Mouse (Mus musculus): Measurements from ENCODE around the gene Rpf2. TPM values are rescaled to one million over a fixed set of nuclear protein-coding genes. Genes with fewer than 3 reads are reported as not detected.

Gene Rpf2
- polyA plus RNA-seq, 1 experiment from 2014 or later: 81.9 TPM

- ATAC-seq (ENCODE audit: low read depth): peak; percentile 73
- no peaks in the 10 kb centered on the region for H3K27me3 ChIP-seq (ENCODE audit: control insufficient read depth, insufficient read depth, low read length)
- H3K9ac ChIP-seq (replicated peaks; ENCODE audit: low read depth, low read length): peak overlapping the region; percentile 42; the same call in 1 of the 2 replicates
- 1% methylated on average over 12 of the region's 12 CpGs for WGBS
- peak overlapping the region; percentile 72 for H3K4me3 ChIP-seq (ENCODE audit: low read depth, low read length)
- no peaks in the 10 kb centered on the region for H3K9me3 ChIP-seq (ENCODE audit: control insufficient read depth, low read length)
- H3K27ac ChIP-seq (ENCODE audit: low read depth, low read length): peak overlapping the region; percentile 94
- H3K4me2 ChIP-seq (ENCODE audit: low read depth, low read length): peak overlapping the region; percentile 82
- 0 out of 2 replicates have a peak, but pooled peaks cover 4% of the 10 kb centered on the region for H3K4me1 ChIP-seq (ENCODE audit: control insufficient read depth, insufficient read depth, low read length)
- H3K36me3 ChIP-seq (ENCODE audit: control insufficient read depth, insufficient read depth, low read length): no peaks in the 10 kb centered on the region
Measured at GRCm38 (mm10) chr10:40258401-40258966, 11.6 kb upstream of the Rpf2 start.

GRCm38 (mm10) chr10:40257414-40258255, 10.8 kb upstream of the Rpf2 start, which contains the start of gene Gtf3c6:
Gene Gtf3c6 (minus strand): TSS chr10:40258108.
- ATAC-seq (ENCODE audit: low read depth): peak; percentile 80
- Histone ChIP-seq H3K27ac (ENCODE audit: low read depth, low read length) (peak within 1 kb of the TSS; percentile 94), H3K4me2 (ENCODE audit: low read depth, low read length) (peak within 1 kb of the TSS; percentile 82), H3K4me3 (ENCODE audit: low read depth, low read length) (peak within 1 kb of the TSS; percentile 72), H3K9me3 (ENCODE audit: control insufficient read depth, low read length) (no peaks in the 10 kb centered on the region), H3K27me3 (ENCODE audit: control insufficient read depth, insufficient read depth, low read length) (no peaks in the 10 kb centered on the region), H3K9ac (replicated peaks; ENCODE audit: low read depth, low read length) (peak within 1 kb of the TSS; percentile 86), H3K36me3 (ENCODE audit: control insufficient read depth, insufficient read depth, low read length) (no peaks in the 10 kb centered on the region), H3K4me1 (ENCODE audit: control insufficient read depth, insufficient read depth, low read length) (0 out of 2 replicates have a peak, but pooled peaks cover 4% of the 10 kb centered on the region)
- under 1% methylated on average over 43 of the region's 43 CpGs for WGBS

- Histone ChIP-seq H3K27me3 (ENCODE audit: control insufficient read depth, insufficient read depth, low read length) (no peaks in the 10 kb centered on the region), H3K9ac (replicated peaks; ENCODE audit: low read depth, low read length) (peak overlapping the region; percentile 86), H3K4me1 (ENCODE audit: control insufficient read depth, insufficient read depth, low read length) (0 out of 2 replicates have a peak, but pooled peaks cover 4% of the 10 kb centered on the region), H3K27ac (ENCODE audit: low read depth, low read length) (peak overlapping the region; percentile 94), H3K4me3 (ENCODE audit: low read depth, low read length) (peak overlapping the region; percentile 72), H3K9me3 (ENCODE audit: control insufficient read depth, low read length) (no peaks in the 10 kb centered on the region), H3K4me2 (ENCODE audit: low read depth, low read length) (peak overlapping the region; percentile 82), H3K36me3 (ENCODE audit: control insufficient read depth, insufficient read depth, low read length) (0 out of 2 replicates have a peak, but pooled peaks cover 7% of the 10 kb centered on the region)
- ATAC-seq (ENCODE audit: low read depth): peak; percentile 80
- 4% methylated on average over 5 of the region's 5 CpGs for WGBS
Measured at GRCm38 (mm10) chr10:40256716-40257115, 9.9 kb upstream of the Rpf2 start.

- Histone ChIP-seq H3K27ac (ENCODE audit: low read depth, low read length) (no peak overlapping the region), H3K36me3 (ENCODE audit: control insufficient read depth, insufficient read depth, low read length) (peaks cover 23% of the 10 kb centered on the region; the same call in 1 of the 2 replicates), H3K4me2 (ENCODE audit: low read depth, low read length) (no peak overlapping the region), H3K27me3 (ENCODE audit: control insufficient read depth, insufficient read depth, low read length) (no peaks in the 10 kb centered on the region), H3K9ac (replicated peaks; ENCODE audit: low read depth, low read length) (no peak overlapping the region), H3K4me1 (ENCODE audit: control insufficient read depth, insufficient read depth, low read length) (no peaks in the 10 kb centered on the region), H3K9me3 (ENCODE audit: control insufficient read depth, low read length) (no peaks in the 10 kb centered on the region), H3K4me3 (ENCODE audit: low read depth, low read length) (no peak overlapping the region)
- no peak for ATAC-seq (ENCODE audit: low read depth)
- WGBS: 94% methylated on average over 6 of the region's 6 CpGs
Measured at GRCm38 (mm10) chr10:40250969-40251368, 4.1 kb upstream of the Rpf2 start.

- H3K36me3 ChIP-seq (ENCODE audit: control insufficient read depth, insufficient read depth, low read length): peaks cover 23% of the 10 kb centered on the region; the same call in 1 of the 2 replicates
- no peak for ATAC-seq (ENCODE audit: low read depth)
- whole genome bisulfite sequencing: 90% methylated on average over 9 of the region's 9 CpGs
Measured at GRCm38 (mm10) chr10:40249625-40250024, 2.8 kb upstream of the Rpf2 start.

GRCm38 (mm10) chr10:40247166-40247716, 405 bp upstream of the Rpf2 start:
- 34% methylated on average over 11 of the region's 11 CpGs for WGBS
- Histone ChIP-seq H3K36me3 (ENCODE audit: control insufficient read depth, insufficient read depth, low read length) (peaks cover 30% of the 10 kb centered on the region), H3K27ac (ENCODE audit: low read depth, low read length) (peak overlapping the region; percentile 83), H3K4me3 (ENCODE audit: low read depth, low read length) (peak overlapping the region; percentile 81), H3K4me2 (ENCODE audit: low read depth, low read length) (peak overlapping the region; percentile 73), H3K9me3 (ENCODE audit: control insufficient read depth, low read length) (no peaks in the 10 kb centered on the region), H3K27me3 (ENCODE audit: control insufficient read depth, insufficient read depth, low read length) (no peaks in the 10 kb centered on the region), H3K4me1 (ENCODE audit: control insufficient read depth, insufficient read depth, low read length) (0 out of 2 replicates have a peak, but pooled peaks cover 2% of the 10 kb centered on the region), H3K9ac (replicated peaks; ENCODE audit: low read depth, low read length) (peak overlapping the region; percentile 46; the same call in 1 of the 2 replicates)
- peak; percentile 55 for ATAC-seq (ENCODE audit: low read depth)

More at GRCm38 (mm10) chr10:40249625-40250024, 2.8 kb upstream of the Rpf2 start:
- Histone ChIP-seq H3K9ac (replicated peaks; ENCODE audit: low read depth, low read length) (no peak overlapping the region), H3K9me3 (ENCODE audit: control insufficient read depth, low read length) (no peaks in the 10 kb centered on the region), H3K27ac (ENCODE audit: low read depth, low read length) (no peak overlapping the region), H3K27me3 (ENCODE audit: control insufficient read depth, insufficient read depth, low read length) (no peaks in the 10 kb centered on the region), H3K4me1 (ENCODE audit: control insufficient read depth, insufficient read depth, low read length) (0 out of 2 replicates have a peak, but pooled peaks cover 2% of the 10 kb centered on the region), H3K4me3 (ENCODE audit: low read depth, low read length) (no peak overlapping the region), H3K4me2 (ENCODE audit: low read depth, low read length) (no peak overlapping the region)

GRCm38 (mm10) chr10:40237826-40238225, 9.0 kb downstream of the Rpf2 start:
- Histone ChIP-seq H3K4me3 (ENCODE audit: low read depth, low read length) (no peak overlapping the region), H3K4me2 (ENCODE audit: low read depth, low read length) (no peak overlapping the region), H3K36me3 (ENCODE audit: control insufficient read depth, insufficient read depth, low read length) (peaks cover 15% of the 10 kb centered on the region), H3K4me1 (ENCODE audit: control insufficient read depth, insufficient read depth, low read length) (no peaks in the 10 kb centered on the region), H3K9ac (replicated peaks; ENCODE audit: low read depth, low read length) (no peak overlapping the region), H3K27ac (ENCODE audit: low read depth, low read length) (no peak overlapping the region), H3K9me3 (ENCODE audit: control insufficient read depth, low read length) (no peaks in the 10 kb centered on the region), H3K27me3 (ENCODE audit: control insufficient read depth, insufficient read depth, low read length) (no peaks in the 10 kb centered on the region)
- no peak for ATAC-seq (ENCODE audit: low read depth)
- 97% methylated on average over 5 of the region's 5 CpGs for WGBS

GRCm38 (mm10) chr10:40233241-40233640, 13.6 kb downstream of the Rpf2 start:
- no peak overlapping the region for H3K4me2 ChIP-seq (ENCODE audit: low read depth, low read length)
- H3K4me3 ChIP-seq (ENCODE audit: low read depth, low read length): no peak overlapping the region
- H3K36me3 ChIP-seq (ENCODE audit: control insufficient read depth, insufficient read depth, low read length): peaks cover 19% of the 10 kb centered on the region
- H3K4me1 ChIP-seq (ENCODE audit: control insufficient read depth, insufficient read depth, low read length): no peaks in the 10 kb centered on the region
- no peak overlapping the region for H3K9ac ChIP-seq (replicated peaks; ENCODE audit: low read depth, low read length)
- H3K27me3 ChIP-seq (ENCODE audit: control insufficient read depth, insufficient read depth, low read length): no peaks in the 10 kb centered on the region
- H3K9me3 ChIP-seq (ENCODE audit: control insufficient read depth, low read length): no peaks in the 10 kb centered on the region
- WGBS: 89% methylated on average over 3 of the region's 3 CpGs
- no peak for ATAC-seq (ENCODE audit: low read depth)
- H3K27ac ChIP-seq (ENCODE audit: low read depth, low read length): no peak overlapping the region

Measured in neural tube, embryonic 14.5 days (tissue).